Mouse (Mus musculus): ENCODE results near the gene Gpr108. TPM values are rescaled to one million over a fixed set of nuclear protein-coding genes. Genes with fewer than 3 reads are reported as not detected.

Gene Gpr108
- total RNA-seq, 2 experiments from 2014 or later, result 36.6 TPM

DNA sequence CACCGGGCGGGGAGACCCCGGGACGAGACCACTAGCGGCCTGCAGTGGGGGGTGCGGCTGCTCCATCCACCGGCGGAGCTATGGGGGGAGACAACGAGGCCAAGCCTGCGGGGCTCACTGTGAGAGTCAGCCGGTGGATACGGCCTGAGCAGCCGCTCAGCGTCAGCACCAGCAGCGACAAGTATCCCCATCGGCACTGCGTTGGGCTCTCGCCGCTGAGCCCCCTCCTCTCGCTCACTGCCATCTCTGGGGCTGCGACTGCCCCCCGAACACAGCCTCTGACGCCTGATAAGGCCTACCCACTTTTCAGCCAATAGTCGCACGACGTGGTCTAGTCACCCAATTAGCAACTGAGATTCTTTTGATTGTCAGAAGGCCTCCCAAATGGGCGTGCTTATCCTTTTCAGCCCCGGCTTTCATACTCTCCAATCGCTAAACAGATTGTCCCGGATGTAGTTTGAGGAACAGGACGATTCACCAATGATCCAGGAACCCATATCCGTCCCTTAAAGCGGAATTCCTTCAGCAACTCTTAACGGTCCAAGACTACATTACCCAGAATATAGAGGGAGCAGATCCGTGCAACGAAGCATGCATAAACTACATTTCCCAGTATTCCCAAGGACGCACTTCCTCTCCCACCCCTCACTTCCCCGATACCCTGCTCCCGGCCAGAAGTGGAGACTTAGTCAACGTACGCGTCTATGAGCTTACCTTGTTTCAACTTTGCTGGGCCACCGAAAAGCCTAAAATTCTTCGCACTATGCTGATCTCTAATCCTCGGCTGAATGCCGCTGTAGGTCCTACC is 649 bp downstream of the Gpr108 start:
- ATAC-seq (ENCODE audit: poor library complexity, severe bottlenecking), result peak; percentile 71

DNA sequence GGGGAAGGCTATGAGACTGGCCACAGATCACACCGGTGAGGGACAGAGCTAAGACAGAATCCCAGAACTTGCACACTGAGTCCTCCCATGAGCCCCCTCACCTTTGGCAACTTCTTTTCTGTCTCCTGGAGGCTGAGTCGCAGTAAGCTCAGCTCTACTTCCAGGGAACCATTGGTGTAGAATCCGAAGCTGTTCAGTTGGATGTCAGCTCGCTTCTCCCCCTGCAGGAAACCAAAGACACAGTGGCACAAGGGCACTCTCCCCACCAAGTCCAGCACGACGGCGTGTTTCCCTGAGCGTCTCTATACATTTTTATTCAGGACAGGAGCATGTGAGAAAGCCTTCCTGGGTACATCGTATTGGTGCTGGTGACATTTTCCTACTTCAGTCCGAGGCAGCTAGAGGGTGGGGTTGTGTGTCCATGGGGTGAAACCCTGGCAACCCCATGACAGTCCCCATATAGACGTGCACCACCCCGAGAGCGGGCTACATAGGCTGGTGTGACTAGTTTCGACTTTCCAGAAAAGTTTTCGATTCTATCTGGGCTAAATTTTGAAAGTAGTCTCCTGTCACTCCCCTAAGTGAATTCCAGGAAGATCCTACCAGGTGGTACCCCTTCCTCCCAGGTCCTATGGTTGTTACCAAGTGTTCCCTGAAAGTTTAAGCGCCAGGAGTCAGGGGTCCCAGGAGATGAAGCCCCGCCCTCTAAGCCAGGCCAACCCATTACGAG is 1.4 kb downstream of the Gpr108 start:
- no peak for ATAC-seq (ENCODE audit: poor library complexity, severe bottlenecking)

DNA sequence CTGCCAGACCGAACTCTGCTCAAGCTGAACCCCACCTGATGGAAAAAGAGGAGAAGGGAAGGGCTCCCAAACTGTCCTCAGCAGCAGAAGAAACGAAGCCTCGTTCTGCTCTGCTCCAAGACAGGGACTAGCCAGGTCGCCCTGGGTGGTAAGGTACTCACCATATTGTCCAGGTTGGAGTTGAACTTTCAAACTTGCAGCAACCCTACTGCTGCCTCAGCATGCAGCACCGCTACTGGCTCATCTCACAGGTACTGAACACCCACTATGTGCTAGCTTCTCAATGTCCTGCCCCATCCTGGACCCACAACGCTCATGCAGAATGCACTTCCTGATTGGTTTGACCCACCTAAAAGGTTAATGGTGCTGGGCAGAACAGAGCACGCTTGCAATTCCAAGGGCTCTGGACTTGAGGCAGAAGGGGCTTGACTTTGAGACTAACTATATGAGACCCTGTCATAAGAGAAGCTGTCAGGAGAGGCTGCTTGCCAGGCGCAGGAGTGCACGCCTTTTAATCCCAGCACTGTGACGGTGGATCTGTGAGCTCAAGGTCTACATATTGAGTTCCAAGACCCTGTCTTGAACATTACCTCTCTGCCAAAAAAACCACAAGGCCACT is 2.8 kb downstream of the Gpr108 start:
- no peak for ATAC-seq (ENCODE audit: poor library complexity, severe bottlenecking)

DNA sequence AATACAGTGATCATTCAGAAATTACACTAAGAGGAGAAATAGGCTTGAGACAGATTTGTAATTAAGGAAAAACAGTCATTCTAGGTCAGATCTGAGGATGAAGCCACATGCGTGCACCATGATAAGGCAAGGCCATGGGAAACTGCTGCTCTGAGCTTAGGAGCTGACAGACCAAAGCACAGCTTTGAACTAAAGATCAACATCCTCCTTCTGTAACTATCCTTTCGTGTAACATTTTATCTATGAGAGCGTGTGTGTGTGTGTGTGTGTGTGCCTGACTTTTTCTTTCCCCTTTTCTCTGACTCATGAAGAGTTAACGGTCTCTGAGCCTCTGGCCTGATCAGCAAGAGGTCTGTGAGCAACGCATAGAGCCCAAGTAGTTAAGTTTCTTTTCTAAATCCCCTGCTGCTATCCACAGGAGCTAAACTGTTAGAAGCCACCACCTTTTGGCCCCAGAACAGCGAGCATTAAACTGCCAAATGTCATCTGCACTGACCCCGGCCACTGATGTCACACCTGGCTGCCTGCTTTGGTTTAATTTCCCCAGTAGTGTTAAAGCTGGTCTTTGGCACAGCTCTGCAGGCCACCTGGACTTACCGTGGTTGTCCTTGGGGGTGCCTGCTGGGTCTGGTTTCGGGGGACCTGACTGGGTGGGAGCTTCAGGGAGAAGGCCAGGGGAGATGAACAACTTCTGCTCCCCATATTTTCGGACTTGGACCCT is 4.4 kb downstream of the Gpr108 start:
- ATAC-seq (ENCODE audit: poor library complexity, severe bottlenecking), result no peak

DNA sequence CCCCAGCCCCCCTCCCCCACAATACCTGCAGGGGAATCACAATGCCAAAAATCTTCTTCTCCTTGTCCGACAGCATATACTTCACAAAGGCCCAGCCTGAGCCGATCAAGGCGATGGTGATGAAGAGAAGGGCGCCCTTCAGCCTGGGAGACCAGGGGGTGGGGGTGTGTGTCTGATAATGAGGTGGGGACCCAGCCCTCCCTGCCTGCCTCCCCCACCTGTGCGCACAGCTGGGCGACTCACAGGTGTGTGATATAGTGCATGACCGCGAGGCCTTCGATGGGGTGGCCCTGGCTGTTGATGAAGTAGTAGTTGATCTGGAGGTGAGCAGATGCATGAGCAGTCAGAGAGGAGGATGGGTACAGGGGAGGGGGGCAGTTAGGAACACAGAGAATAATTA is 11.1 kb downstream of the Gpr108 start:
- ATAC-seq (ENCODE audit: poor library complexity, severe bottlenecking), result no peak

DNA sequence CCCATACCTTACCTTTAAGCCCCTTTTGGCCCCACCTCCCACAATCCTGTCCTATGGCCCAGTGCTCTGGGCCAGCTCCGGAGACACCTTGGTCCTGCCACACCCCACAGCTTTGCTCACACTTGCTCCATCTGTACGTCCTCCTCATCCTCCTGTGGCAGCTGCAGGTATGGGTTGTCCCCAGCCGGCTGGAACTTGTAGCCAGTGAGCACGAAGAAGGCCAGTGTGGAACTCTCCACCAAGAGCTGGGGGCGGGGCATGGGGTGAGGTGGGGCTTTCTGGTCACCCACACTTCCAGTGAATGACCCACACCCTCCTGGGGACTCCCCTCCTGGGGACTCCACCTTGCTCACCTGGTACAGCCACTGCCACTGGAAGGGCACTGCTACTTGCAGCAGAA is 12.4 kb downstream of the Gpr108 start:
- ATAC-seq (ENCODE audit: poor library complexity, severe bottlenecking), result no peak

DNA sequence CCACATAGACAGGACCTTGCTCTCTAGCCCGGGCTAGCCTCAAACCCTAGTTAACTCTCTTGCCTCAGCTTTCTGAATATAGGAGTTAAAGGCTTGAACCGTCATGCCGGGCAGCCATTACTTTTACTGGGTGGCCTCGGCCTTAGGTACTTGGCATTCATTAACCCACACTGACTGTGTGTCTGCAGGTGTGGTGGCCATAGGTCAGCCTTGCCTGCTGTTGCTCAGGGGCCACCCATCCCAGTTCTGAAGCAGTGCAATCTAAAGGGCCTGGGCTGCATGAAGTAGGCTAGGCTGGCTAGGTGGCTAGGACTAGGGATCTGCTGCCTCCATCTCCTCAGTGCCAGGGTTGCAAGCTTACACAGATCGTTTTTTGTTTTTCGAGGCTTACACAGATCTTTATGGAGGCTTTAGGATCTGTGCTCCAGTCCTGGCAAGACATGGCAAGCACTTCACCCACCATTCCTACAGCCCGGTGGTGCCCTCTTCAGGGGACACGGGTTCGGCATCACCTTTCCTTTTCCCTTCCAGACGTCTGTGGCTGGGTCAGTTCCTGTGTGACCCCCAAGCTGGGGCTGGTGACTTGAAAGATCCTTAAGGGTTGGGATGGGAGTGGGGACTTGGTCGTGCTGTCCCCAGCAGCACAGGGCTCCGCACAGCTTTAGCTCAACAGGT is 13.9 kb downstream of the Gpr108 start:
- ATAC-seq (ENCODE audit: poor library complexity, severe bottlenecking), result no peak

DNA sequence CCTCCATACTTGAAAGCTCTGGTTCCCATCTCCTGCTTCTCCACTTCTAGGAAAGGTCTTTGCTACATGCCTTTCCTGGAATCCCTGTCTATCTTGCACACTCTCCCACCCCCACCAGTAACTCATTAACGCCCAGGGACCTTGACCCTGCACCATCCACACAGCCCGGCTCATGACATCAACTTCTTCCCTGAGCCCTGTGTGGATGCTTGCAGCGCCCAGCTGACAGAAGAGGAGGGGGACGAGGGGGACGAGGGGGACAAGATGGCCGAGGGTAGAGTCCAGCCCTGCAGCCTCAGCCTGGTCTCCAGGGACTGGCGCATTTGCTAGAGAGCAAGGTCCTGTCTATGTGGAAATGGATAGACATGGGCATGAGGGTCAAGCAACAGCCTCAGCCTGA is 15.2 kb downstream of the Gpr108 start:
- ATAC-seq (ENCODE audit: poor library complexity, severe bottlenecking), result no peak

DNA sequence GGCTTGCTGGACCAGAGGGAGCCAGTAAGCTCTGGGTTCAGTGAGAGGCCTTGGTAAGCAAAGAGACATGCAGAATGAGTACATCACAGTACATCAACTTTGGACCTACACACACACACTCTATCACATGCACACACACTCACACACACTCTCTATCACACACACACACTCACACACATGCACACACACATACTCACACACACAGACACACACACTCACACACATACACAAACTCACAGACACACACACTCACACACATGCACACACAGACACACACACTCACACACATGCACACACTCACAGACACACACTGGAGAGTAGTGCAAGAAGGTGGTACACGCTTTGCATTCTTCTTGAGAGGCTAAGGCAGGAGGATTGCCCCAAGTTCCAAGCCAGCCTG is 16.0 kb downstream of the Gpr108 start:
- ATAC-seq (ENCODE audit: poor library complexity, severe bottlenecking), result no peak

DNA sequence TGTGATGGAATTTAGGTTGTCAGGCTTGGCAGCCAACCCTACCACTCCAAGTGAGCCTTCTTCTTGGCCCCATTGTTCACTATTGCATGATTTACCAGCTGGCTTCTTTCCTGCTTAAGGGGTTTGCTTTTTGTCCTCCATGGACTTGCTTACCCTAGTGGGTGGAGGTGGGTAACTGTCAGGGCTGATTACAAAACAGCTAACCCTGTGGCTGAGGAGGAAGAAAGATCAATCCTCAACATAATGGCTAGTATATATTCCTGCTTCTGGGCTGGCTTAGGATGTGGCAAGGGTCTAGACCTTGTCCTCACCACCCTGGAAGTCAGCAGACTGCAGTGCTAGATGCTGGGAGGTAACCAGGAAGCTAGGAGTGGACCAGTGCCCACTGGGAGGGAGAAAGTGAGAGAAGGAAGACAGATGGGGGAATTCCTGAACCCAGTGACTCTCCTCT is 16.9 kb downstream of the Gpr108 start:
- 0 out of 2 replicates have a peak, but pooled peaks have one; percentile 14 for ATAC-seq (ENCODE audit: poor library complexity, severe bottlenecking)

DNA sequence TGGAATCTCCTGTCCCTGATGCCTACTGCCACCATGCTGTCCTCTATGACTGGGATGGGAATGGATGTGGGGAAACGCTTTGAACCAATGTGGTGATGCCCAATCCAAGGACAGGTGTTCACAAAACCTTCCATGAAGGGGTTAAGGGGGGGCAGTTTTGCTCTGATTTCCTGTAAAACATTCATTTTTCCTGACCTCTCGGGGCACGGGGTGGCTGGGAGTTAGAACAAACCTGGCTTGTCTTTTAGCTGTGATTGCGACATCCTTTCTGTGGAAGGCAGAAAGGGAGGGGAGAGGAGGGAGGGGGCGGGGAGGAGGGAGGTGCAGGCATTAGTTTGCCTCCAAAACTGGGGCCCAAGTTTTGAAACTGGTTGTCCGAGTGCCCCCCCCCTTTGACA is 17.5 kb downstream of the Gpr108 start:
- peak; percentile 32 for ATAC-seq (ENCODE audit: poor library complexity, severe bottlenecking)

DNA sequence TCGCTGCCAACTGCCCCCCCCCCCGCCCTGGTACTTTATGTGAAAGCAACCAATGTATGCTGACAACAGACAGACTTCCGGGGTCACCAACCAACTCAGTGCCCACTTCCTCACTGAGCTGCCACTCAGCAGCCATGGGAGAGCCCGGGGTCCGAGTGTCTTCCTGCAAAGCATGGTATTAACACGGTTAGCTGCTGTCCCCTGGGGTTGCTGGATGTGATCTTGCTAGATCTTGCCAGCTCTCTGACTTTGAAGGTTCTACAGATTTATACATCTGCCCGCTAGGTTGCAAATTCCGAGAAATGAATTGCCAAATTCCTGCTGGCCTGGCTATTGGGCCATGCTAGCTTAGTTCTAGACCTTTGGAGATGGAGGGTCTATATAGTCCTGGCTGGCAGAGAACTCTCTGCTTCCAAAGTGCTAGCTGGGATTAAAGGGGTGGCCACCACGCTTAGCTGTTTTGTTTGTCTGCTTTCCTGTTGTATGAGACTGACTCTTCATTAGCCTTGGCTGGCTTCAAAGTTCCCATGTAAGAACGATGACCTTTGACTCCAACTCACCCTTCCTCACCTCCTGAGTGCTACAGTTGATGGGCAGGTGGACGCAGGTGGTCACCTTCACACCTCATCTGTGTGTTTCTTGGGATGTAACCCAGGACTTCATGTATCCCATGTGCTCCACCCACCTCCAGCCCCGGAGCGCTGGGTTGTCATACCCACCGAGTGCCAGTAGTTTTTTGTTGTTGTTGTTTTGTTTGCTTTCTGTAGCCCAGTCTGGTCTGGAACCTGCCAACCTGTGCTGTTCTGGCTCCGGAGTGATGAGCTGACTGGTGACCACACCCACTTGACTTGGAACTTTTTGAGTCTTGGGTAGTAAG is 18.2 kb downstream of the Gpr108 start:
- 0 out of 2 replicates have a peak, but pooled peaks have one; percentile 27 for ATAC-seq (ENCODE audit: poor library complexity, severe bottlenecking)

DNA sequence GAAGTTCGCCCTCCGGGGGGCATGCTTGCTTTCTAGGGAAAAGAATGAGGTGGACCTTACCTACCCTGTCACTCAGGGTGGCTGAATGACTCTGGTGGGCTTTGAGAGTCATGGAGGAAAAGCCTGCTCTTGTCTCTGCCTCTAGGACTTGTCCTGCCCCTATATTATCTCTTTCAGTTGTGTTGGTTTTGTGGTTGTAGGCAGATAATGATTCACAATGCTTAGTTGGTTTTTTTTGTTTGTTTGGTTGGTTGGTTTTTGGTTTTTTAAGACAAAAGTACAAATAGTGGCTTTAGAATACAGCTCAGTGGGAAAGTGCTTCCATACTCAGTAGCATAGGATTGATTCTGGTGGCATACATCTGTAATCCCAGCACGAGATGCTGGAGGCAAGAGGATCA is 19.4 kb downstream of the Gpr108 start:
- no peak for ATAC-seq (ENCODE audit: poor library complexity, severe bottlenecking)

DNA sequence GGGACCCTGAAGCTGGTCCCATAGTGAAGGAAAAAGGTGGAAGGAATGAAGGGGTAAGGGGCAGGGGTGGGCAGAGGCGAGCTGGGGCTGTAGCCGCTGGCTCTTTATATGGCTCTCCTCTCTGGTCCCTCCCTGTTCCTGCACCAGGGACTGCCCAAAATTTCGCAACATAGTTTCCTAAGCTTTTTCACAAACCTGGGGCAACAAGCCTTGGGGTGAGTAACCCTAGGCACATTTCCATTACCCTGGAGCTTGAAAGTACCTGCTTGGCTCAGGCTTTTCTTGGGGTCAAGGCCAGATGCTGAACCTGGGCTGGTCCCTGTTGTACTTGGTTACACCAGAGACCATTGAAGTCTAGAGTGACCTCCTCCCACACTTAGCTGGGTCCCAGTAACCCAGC is 20.2 kb downstream of the Gpr108 start, which contains the start of gene C3:
Gene C3 (minus strand): TSS at position 123 of the 400 bp plus-strand sequence.
- peak; percentile 73 for ATAC-seq (ENCODE audit: poor library complexity, severe bottlenecking)

DNA sequence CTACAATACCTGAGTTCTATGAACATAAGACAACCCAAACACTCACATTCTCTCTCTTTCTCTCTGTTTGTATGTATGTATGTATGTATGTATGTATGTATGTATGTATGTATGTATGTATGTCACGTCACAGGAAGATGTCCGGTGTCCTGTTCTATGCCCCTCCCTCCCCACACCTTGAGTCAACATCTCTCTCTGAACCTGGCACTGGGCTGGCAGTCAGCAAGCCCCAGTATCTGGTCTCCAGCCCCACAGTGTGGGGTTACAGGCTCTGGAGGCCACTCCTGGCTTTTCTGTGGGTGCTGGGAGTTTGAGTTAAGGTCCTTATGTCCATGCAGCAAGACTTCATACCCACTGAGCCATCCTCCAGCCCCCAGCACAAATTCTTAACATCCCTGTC is 20.8 kb downstream of the Gpr108 start:
- ATAC-seq (ENCODE audit: poor library complexity, severe bottlenecking), result no peak

DNA sequence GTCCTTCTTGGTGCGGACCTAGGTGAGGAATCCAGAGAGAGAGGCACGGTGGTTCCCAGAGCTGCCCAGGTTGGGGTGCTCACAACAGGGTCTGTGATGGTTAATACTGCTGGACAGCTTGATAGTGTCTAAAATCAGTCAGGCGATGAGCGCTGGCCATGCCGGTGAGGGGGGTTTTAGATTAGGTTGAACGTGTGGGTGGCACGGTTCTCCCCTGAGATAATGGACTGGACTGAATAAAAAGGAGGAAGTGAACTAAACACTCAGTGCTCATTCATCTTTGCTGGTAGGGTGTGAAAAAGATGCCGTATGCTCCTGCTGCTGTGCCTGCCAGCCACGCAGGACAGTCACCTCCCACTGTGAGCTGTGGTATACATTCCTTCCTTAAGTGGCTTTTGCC is 24.9 kb downstream of the Gpr108 start:
- ATAC-seq (ENCODE audit: poor library complexity, severe bottlenecking), result no peak

DNA sequence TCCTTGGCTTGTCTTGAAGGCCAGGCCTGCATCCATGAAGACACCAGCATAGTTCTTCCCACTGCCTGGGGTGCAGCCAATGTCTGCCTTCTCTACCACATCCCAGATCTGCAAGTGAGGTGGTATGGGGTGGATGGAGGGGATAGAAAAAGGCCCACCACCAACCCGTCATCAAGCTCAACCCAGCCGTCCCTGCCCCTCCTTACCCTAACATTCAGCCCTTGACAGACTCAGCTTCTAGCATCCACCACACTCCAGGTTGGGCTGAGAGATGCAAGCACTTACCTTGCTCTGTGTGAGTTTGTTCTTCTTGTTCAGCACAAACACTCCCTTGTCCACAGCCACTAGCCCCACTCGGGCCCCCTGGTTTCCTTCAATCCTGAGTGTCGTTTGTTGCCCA is 26.3 kb downstream of the Gpr108 start:
- ATAC-seq (ENCODE audit: poor library complexity, severe bottlenecking), result no peak

DNA sequence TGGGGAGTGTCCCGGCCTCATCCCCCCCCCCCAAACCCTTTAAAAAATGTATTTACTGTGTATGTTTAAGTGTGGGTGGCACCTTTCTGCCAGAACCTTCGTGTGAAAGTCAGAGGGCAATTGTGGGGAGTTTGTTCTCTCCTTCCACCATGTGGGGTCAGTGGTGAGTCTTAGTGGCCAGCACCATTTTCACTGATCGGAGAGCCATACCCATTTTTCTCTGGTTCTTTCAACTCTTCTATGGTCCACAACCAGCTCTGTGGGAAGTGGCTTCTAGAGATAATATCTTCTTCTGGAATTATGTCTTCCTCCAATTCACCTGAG is 28.4 kb downstream of the Gpr108 start:
- peak; percentile 39 for ATAC-seq (ENCODE audit: poor library complexity, severe bottlenecking)

DNA sequence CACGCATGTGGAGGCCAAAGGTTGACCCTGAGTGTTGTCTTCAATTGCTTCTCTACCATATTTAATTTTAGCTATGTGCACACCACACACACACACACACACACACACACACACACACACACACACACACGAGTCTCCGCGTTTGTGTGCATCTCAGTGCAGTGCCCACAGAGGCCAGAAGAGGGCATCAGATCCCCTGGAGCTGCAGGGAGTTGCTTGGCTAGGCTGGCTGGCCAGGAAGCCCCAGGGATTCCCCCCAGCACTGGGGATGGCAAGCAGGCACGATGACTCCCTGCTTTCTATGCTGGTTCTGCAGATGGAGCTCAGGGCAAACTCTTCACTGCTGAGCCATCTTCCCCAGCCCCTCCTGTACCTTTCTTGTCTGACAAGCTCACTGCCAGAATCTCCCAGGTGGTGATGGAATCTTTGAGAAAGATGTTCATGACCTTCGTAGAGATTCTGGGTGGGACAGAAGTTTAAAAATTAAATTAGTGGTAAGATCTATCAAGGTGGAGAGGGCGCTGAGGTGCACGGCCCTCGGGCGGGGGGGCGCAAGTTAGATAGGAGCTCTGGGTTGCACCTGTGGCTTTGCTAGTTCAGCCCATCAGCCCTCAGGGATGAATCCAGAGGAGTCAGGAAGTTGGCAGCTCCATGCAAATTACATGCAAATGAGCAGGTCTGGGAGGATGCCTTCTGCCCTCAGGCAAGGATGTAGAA is 28.9 kb downstream of the Gpr108 start:
- peak; percentile 61 for ATAC-seq (ENCODE audit: poor library complexity, severe bottlenecking)

Data from megakaryocyte, adult 5-6 weeks (primary cell).